Mouse (Mus musculus) embryonic fibroblast, embryonic 13.5 days (primary cell): ENCODE measurements at regions not wholly inside any gene's neighbourhood (a gene's known extent, or its start where the extent isn't known, plus 50 kb on each side); places are given as distances from the start of the nearest gene placed in this dataset.

ENCODE experiments used
- CTCF ChIP-seq: IDR thresholded peaks from 2 replicates; pipeline ENCODE4 v1.5.1; 2011; ENCODE audit warnings: mild to moderate bottlenecking, control low read depth, low read length, moderate library complexity, borderline replicate concordance; ENCODE audit not compliant: insufficient read depth
- POLR2A ChIP-seq: IDR thresholded peaks from 2 replicates; pipeline ENCODE4 v1.6.1; 2011; ENCODE audit warnings: low read depth, mild to moderate bottlenecking, control low read depth, low read length, moderate library complexity

GRCm38 (mm10) chr16:95798099-95798498 is 96.2 kb downstream of the Ets2 start:
- TF ChIP-seq CTCF (no peak), POLR2A (no peak)
